Mouse (Mus musculus) neutrophil, adult 59 days (primary cell): ENCODE data around the gene Tbc1d7. TPM values are rescaled to one million over a fixed set of nuclear protein-coding genes. Genes with fewer than 3 reads are reported as not detected.

Source experiments
- total RNA-seq, 2 experiments: library from RNA; stranded (reverse); gene quantifications; 1 replicate in 1 of 2; 2 replicates in 1 of 2; pipeline ENCODE4 v1.2.4; 2023

Tbc1d7 gene
- 1 to 10 TPM; 6.2 to 6.7 TPM for total RNA-seq

GRCm38 (mm10) chr13:43171020-43171710, at the start of gene Tbc1d7:
TSS of gene Tbc1d7 (minus strand) at chr13:43171501.

Other genes with a start within 250 kb of the Tbc1d7 start
- 10 to 100 TPM; 39.7 to 41.5 TPM for gene Gfod1, start 132.7 kb upstream of the Tbc1d7 start, total RNA-seq
- gene Sirt5, start 194.0 kb upstream of the Tbc1d7 start, total RNA-seq, result 1 to 10 TPM; 3.4 to 3.6 TPM
- gene Nol7, start 226.9 kb upstream of the Tbc1d7 start, total RNA-seq, result 10 to 100 TPM; 61.1 to 63.9 TPM